Mouse (Mus musculus) naive thymus-derived CD4-positive, alpha-beta T cell, adult 2 months (primary cell): ENCODE results near the gene Pskh1.

ENCODE experiments used
- DNase-seq: peaks from one replicate; pipeline ENCODE4 v3.0.0-alpha.2; 2011; ENCODE audit warnings: low read depth

Gene Pskh1

GRCm38 (mm10) chr8:105900180-105900940, at the start of gene Pskh1:
Gene Pskh1, plus strand, starts transcription at chr8:105900441.
- peak; percentile 97 for DNase-seq

DNA sequence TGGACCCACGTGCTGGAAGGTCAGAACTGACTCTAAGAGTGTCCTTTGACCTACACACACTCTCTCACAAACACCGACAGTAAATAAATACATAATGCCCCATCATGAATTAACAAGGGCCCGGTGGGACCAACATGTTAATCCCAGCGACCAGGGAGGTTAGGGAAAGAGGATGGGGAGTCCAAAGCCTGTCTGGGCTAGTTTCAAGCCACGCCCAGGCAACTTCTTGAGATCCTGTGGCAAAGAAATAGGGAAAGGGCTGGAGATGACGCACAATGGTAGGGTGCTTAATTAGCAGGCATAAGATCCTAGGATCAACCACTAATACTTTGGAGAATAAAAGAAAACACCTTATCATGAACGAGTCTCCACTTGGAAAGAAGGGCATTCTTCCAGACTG, 49.6 kb upstream of the Pskh1 start:
- no peak for DNase-seq

- peak; percentile 92 for DNase-seq
Observed at GRCm38 (mm10) chr8:105851651-105852143, 48.5 kb upstream of the Pskh1 start.

- no peak for DNase-seq
Observed at GRCm38 (mm10) chr8:105852146-105852729, 48.0 kb upstream of the Pskh1 start.

DNA sequence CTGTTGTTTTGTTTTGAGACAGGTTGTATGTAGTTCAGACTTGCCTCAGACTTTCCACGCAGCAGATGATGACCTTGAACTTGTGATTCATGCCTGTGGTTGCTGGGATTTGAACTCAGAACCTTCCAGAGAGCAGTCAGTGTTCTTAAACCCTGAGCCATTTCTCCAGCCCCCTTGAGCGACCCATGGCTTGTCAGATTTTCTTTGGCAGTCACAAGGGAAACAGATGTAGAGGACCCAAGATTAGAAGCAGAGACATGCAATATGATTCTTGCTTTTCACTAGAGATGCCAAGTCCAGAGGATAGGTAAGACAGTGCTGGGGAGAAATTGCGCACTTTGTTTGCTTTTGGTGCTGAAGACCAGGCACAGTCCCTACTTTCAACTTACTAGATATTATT, 47.1 kb upstream of the Pskh1 start, which contains the start of gene Cenpt:
TSS of gene Cenpt (minus strand) at position 101 of the 400 bp plus-strand sequence.
- no peak for DNase-seq

GRCm38 (mm10) chr8:105854303-105854702, 45.9 kb upstream of the Pskh1 start:
- no peak for DNase-seq

- DNase-seq: peak; percentile 96
Observed at GRCm38 (mm10) chr8:105854715-105855216, 45.5 kb upstream of the Pskh1 start, which contains the start of gene Thap11. Gene Thap11, plus strand, starts transcription at chr8:105855132.

DNA sequence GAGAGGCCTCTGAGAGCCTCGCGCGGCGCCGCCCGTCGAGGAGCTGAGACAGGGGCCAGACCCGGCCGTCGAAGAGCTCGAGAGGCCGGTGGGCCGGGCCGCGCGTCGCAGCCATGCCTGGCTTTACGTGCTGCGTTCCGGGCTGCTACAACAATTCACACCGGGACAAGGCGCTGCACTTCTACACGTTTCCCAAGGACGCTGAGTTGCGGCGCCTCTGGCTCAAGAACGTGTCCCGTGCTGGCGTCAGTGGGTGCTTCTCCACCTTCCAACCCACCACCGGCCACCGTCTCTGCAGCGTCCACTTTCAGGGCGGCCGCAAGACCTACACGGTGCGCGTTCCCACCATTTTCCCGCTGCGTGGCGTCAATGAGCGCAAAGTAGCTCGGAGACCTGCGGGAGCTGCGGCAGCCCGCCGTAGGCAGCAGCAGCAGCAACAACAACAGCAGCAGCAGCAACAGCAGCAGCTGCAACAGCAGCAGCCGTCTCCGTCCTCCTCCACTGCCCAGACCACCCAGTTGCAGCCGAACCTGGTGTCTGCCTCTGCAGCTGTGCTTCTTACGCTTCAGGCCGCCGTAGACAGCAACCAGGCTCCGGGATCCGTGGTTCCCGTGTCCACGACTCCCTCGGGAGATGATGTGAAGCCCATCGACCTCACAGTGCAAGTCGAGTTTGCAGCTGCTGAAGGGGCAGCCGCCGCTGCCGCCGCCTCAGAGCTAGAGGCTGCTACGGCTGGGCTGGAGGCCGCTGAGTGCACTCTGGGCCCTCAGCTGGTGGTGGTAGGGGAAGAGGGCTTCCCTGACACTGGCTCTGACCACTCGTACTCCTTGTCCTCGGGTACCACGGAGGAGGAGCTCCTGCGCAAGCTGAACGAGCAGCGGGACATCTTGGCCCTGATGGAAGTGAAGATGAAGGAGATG, 44.7 kb upstream of the Pskh1 start:
- no peak for DNase-seq

- DNase-seq: no peak
Observed at GRCm38 (mm10) chr8:105856168-105856835, 43.9 kb upstream of the Pskh1 start.

DNA sequence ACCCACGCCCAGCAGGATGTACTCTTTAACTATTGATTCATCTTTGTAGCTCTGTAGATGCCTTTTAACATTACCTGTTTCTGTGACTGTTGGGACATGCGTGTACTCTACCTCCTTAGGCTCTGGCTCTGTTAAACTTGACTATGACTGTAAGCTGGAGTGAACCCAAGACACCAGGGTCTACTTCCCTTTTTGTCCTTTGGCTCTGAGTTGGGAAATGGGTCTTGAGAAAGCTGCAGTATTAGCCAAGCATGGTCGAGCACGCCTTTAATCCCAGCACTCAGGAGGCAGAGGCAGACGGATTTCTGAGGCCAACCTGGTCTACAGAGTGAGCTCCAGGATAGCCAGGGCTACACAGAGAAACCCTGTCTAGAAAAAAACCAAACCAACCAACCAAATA, 41.7 kb upstream of the Pskh1 start:
- no peak for DNase-seq

- no peak for DNase-seq
Observed at GRCm38 (mm10) chr8:105859314-105859713, 40.9 kb upstream of the Pskh1 start.

DNA sequence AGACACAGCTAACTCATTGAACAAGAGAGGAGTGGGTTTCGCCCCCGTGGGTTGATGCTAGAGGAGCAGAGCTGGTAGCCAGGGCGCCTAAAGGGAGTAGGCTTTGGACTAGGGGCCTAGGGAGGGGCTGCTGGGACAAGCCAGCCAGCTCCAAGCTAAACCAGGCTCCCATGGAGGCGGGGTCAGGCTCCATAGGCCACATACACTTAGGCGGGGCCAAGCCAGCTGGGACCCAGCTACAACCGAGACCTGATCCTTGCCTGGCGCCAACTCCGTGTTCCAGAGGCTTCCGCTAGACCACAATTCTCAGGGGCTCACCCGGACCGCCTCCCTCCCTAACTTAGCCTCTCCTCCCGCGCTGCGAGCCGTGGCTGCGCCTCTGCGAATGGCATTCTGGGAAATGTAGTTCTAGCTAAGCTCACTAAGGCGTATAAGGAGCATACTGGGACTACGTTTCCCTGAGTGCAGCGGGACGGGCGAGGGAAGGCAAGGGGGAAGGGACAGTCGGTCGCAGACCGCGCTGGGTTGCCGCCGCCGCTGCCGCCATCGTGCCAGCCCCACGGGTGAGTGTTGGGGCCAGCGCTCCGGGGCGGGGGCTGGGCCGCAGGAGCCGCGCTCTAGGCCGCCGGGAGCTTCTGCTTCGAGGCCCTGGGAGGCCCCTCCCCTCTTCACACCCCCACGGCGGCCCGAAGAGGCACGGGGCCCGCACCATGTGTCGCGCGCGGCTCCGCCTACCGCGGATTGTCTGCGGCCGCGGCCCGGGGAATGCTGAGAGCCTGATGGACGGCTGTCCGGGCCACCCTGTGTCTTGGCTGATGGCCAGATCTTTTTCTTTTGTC, 39.9 kb upstream of the Pskh1 start, which contains the start of gene Nutf2:
TSS of gene Nutf2 (plus strand) at position 438 of the 839 bp plus-strand sequence.
- peak; percentile 93 for DNase-seq

DNA sequence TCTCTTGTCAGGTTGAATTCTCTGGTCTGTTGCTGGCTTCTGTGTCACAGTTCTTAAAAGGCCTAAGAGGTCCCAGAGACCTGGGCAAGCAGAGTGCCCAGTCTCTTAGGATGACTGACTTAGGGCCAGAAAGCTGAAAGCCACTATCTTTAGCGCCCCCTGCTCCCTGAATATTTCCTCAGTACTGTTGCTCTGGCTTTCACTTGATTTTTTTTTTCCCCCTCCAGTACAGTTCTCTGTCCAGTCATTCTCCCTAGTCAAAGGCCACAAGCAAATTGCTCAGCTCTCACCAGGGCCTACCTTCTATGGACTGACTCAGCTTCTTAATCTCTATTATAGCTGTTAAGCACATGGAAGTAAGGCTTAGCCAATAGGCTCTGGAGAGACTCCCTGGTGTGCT, 38.3 kb upstream of the Pskh1 start:
- peak; percentile 39 for DNase-seq

DNA sequence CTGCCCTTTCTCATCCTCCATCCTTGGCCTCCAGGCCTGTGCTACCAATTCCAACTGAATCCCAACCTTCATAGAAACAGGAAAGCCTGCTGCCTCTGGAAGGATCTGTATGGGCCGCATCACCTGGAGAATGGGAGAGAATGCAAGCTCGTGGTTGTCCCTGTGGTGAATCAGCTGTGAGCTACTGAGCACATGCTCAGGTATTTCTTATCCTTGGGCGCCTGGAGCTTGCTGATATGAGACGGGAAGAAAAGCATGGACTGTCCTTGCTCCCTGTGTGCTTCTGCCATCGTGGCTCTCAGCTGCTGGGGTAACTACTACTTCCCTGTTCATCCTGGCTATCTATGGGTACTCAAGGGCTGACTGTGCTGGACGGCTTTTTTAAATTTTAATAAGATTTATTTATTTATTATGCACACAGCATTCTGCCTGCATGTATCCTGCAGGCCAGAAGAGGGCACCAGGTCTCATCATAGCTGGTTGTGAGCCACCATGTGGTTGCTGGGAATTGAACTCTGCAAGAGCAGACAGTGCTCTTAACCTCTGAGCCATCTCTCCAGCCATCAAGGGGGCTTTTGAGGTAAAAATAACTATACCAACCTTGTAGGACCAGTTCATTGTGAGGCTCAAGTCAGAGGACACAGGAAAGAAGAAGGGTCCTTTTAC, 33.7 kb upstream of the Pskh1 start:
- DNase-seq: peak; percentile 22

GRCm38 (mm10) chr8:105874301-105874700, 25.9 kb upstream of the Pskh1 start:
- no peak for DNase-seq

GRCm38 (mm10) chr8:105880754-105881520, 19.3 kb upstream of the Pskh1 start, which contains the start of gene Edc4:
Gene Edc4, plus strand, starts transcription at chr8:105880881.
- DNase-seq: peak; percentile 90

GRCm38 (mm10) chr8:105889756-105890465, 10.3 kb upstream of the Pskh1 start:
- no peak for DNase-seq

DNA sequence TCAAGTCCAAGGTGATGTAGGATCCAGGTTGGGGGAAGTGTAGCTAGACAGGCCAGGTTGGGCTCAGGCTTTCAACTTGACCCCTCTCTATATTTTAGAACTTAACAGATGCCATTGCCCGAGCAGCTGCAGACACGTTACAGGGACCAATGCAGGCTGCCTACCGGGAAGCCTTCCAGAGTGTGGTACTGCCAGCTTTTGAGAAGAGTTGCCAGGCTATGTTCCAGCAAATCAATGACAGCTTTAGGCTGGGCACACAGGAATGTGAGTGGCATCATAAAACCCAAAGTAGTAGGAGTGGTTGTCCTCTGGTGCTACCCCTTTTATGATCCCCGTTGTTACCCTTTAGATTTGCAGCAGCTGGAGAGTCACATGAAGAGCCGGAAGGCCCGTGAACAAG, 9.4 kb upstream of the Pskh1 start:
- no peak for DNase-seq
